Mouse (Mus musculus) limb, embryonic 15.5 days (tissue): ENCODE measurements around the gene Fignl2. TPM values are rescaled to one million over a fixed set of nuclear protein-coding genes. Genes with fewer than 3 reads are reported as not detected.
"Not testable (repeated sequence)": the region's sequence is repeated elsewhere in the genome, so short reads cannot be mapped to it uniquely, and the experiment has no call there.

Source experiments
- ATAC-seq: fragments of 200-750 bp; cut with Nextera tagmentation; 2 replicates; pipeline ENCODE4 v1.8.0; 2017; ENCODE audit warnings: low read depth, moderate TSS enrichment; ENCODE audit not compliant: insufficient number of reproducible peaks, low FRiP score, low TSS enrichment
- H3K27ac ChIP-seq: fragments of 300-500 bp; sonication (generic); 2 replicates; pipeline ENCODE4 v1.5.1; 2015; ENCODE audit warnings: moderate library complexity, mild to moderate bottlenecking, inconsistent platforms
- H3K27me3 ChIP-seq: fragments of 300-500 bp; sonication (generic); 2 replicates; pipeline ENCODE4 v1.6.1; 2015; ENCODE audit warnings: inconsistent platforms
- H3K36me3 ChIP-seq: fragments of 300-500 bp; sonication (generic); 2 replicates; pipeline ENCODE4 v1.6.1; 2015; ENCODE audit warnings: inconsistent platforms
- H3K4me1 ChIP-seq: fragments of 300-500 bp; sonication (generic); 2 replicates; pipeline ENCODE4 v1.6.1; 2015; ENCODE audit warnings: inconsistent platforms
- H3K4me2 ChIP-seq: fragments of 300-500 bp; sonication (generic); 2 replicates; pipeline ENCODE4 v1.6.1; 2015; ENCODE audit warnings: mild to moderate bottlenecking, inconsistent platforms
- H3K4me3 ChIP-seq: fragments of 300-500 bp; sonication (generic); 2 replicates; pipeline ENCODE4 v1.5.1; 2015; ENCODE audit warnings: mild to moderate bottlenecking, inconsistent platforms
- H3K9ac ChIP-seq: fragments of 300-500 bp; sonication (generic); 2 replicates; pipeline ENCODE4 v1.6.1; 2015; ENCODE audit warnings: inconsistent platforms
- H3K9me3 ChIP-seq: fragments of 300-500 bp; sonication (generic); 2 replicates; pipeline ENCODE4 v1.6.1; 2016; ENCODE audit warnings: inconsistent platforms
- WGBS: fragments of 180-500 bp; shearing (Covaris S2); methylation state at CpG from one replicate; pipeline ENCODE4 v1.1.7; 2015; 5-methylcytosine and 5-hydroxymethylcytosine counted together
- polyA plus RNA-seq: library from polyadenylated mRNA; unstranded; fragments of >200 nt; fragmentation: Nextera tagmentation; extraction: Ambion mirVana; gene quantifications from 2 replicates; pipeline ENCODE4 v1.2.1, GENCODE M21; 2015

Gene Fignl2
- polyA plus RNA-seq, result 0.09 and 0.12 TPM in 2 replicates

DNA sequence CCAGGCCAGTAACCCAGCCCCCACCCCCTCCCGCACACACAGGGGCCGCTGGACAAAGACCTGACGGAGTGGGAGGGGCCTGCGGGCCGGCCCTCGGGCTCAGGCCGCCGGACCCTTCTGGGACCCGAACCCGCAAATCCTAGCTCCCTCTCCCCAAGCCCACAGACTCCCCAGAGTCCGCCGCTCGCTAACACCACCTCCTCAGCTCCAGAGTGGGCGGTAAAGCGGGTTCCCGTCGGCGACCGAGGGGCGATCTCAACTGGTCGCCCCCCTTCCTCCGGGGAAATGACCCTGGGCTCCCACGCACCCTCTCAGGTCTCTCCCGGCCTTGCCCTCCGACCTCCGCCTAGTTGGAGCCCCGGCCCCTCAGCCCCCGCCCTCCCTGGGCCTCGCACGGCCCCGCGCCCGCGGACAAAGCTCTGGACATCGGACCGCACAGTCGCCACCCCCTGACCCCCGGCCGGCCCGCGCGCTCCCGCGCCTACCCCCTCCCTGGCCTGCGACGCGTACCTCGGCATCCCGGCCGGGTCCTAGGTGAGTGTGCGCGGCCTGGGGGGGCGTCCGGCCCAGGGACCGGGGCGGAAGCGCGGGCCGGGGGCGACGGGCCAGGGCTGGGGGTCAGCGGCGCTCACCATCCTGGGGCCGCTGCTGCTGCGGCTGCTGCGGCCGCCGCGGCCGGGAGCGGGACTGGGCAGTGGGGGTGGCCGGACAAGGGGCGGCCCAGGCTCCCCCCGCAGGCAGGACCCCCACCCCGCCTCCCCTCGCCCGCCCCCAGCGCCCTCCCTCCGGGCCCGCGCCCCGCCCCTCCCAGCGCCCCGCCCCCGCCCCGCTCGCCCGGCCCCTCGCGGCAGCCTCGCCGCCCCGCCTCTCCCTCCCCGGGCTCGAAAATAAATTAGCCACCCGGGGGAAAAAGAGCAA, at the start of gene Fignl2:
Fignl2 (minus strand) TSS at position 755 of the 918 bp plus-strand sequence.
- Histone ChIP-seq H3K4me1 (peaks cover 66% of the 10 kb centered on the region), H3K9ac (peak within 1 kb of the TSS; percentile 71), H3K27ac (peak within 1 kb of the TSS; percentile 74), H3K4me2 (peak within 1 kb of the TSS; percentile 88), H3K4me3 (peak within 1 kb of the TSS; percentile 79), H3K9me3 (no peaks in the 10 kb centered on the region), H3K36me3 (no peaks in the 10 kb centered on the region), H3K27me3 (no peaks in the 10 kb centered on the region)
- under 1% methylated on average over 64 of the region's 96 CpGs for WGBS
- 0 out of 2 replicates have a peak, but pooled peaks have one; percentile 13 for ATAC-seq

DNA sequence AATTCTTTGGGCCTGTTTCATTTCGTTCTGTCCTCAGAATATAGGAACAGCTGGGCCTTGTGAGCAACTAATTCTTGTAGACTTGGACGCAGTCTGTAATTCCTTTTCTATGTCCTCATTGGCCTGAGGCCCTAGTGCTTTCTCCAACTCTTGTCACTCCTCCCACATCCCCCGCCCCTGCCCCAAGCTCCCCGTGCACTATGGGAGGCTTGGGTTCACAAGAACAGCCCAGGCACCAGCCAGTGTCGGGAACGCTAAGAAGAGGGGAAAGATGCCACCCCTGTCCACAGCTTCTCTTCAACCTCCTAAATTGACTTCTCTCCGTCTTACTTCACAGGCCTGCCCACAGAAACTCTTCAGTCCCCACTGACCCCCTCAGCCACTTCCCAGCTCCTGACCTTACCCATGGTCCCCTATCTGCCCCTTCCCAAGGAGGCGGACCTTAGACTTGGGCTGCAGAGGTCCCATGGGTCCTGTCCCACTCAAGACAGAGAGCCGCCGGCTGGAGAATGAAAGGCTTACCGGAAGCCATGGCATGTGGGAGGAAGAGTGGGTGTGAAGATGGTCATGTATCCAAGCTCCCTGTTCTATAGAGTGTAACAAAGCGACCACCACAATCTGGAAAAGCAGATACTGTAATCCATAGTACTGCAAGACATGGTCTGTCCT, 48.6 kb upstream of the Fignl2 start:
- peak; percentile 69; the same call in 1 of the 2 replicates for ATAC-seq
- H3K36me3 ChIP-seq, result no peaks in the 10 kb centered on the region
- WGBS, result 64% methylated on average over 12 of the region's 12 CpGs
- peaks cover 22% of the 10 kb centered on the region; the same call in 1 of the 2 replicates for H3K27me3 ChIP-seq
- H3K9me3 ChIP-seq, result no peaks in the 10 kb centered on the region
- no peak overlapping the region for H3K4me3 ChIP-seq
- no peak overlapping the region for H3K9ac ChIP-seq
- H3K4me2 ChIP-seq, result no peak overlapping the region
- H3K4me1 ChIP-seq, result peaks cover 46% of the 10 kb centered on the region
- H3K27ac ChIP-seq, result peak overlapping the region; percentile 75

DNA sequence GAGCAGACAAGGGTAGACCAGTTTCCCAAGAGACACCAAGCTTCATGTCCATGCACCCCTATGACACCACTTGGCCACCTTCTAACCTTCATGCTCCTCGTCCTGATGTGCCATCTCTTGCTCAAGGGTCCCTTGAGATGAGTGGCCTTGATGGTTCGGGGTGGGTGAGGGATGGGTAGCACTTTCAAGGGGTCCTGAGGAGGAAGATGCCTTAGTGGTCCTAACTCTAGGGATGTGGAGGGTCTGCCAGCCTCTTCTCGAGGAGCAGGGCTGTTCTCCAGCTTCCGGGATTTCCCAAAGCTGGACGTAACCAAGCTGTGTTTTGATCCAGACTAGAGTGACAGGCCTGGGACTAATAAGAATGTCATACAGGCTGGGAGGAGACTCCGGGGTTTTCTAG, 47.2 kb upstream of the Fignl2 start:
- Histone ChIP-seq H3K27me3 (peaks cover 13% of the 10 kb centered on the region; the same call in 1 of the 2 replicates), H3K27ac (no peak overlapping the region), H3K36me3 (no peaks in the 10 kb centered on the region), H3K4me3 (no peak overlapping the region), H3K9me3 (no peaks in the 10 kb centered on the region), H3K9ac (no peak overlapping the region), H3K4me2 (no peak overlapping the region), H3K4me1 (peaks cover 35% of the 10 kb centered on the region)
- no peak for ATAC-seq
- WGBS, result 83% methylated on average over 6 of the region's 6 CpGs

DNA sequence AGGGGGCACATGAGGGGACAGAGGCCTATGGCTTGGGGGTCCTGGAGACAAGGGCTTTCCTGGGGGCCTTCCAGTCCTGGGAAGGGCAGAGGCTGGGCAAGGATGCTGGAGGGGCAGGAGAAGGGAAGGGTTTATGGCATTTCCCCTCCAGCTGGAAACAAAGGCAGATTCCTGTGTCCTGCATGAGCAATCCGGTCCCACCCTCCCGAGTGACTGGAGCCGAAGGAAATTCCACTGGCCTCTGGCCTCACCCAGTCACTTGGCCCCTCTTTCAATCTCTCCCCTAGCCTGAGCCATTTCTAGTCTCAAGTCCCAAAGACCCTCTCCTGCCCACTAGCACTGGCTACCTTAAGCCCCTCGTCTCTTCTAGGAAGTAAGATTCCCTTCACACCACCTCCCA, 44.8 kb upstream of the Fignl2 start:
- no peak for ATAC-seq
- H3K27ac ChIP-seq, result peak overlapping the region; percentile 43; the same call in 1 of the 2 replicates
- peaks cover 3% of the 10 kb centered on the region; the same call in 1 of the 2 replicates for H3K27me3 ChIP-seq
- H3K4me3 ChIP-seq, result no peak overlapping the region
- no peaks in the 10 kb centered on the region for H3K9me3 ChIP-seq
- no peak overlapping the region for H3K9ac ChIP-seq
- 43% methylated on average over 4 of the region's 4 CpGs for WGBS
- no peaks in the 10 kb centered on the region for H3K36me3 ChIP-seq
- peaks cover 29% of the 10 kb centered on the region for H3K4me1 ChIP-seq
- no peak overlapping the region for H3K4me2 ChIP-seq

DNA sequence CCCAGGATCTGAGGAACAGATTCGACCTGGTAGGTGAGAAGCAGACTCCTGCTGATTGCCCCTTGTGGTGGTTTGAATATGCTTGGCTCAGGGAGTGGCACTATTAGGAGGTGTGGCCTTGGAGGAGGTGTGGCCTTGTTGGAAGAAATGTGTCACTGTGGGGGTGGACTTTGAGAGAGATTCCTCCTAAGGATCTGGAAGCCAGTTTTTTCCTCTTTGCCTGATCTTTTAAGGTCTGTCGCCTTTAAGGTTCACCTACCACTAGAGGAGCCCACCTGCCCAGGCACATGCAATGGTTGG, 43.9 kb upstream of the Fignl2 start:
- Histone ChIP-seq H3K27me3 (no peaks in the 10 kb centered on the region), H3K9me3 (no peaks in the 10 kb centered on the region), H3K4me1 (peaks cover 25% of the 10 kb centered on the region), H3K27ac (peak overlapping the region; percentile 43; the same call in 1 of the 2 replicates), H3K4me2 (no peak overlapping the region), H3K9ac (no peak overlapping the region), H3K4me3 (no peak overlapping the region), H3K36me3 (no peaks in the 10 kb centered on the region)
- no peak for ATAC-seq
- WGBS, result 22% methylated on average over 2 of the region's 2 CpGs

DNA sequence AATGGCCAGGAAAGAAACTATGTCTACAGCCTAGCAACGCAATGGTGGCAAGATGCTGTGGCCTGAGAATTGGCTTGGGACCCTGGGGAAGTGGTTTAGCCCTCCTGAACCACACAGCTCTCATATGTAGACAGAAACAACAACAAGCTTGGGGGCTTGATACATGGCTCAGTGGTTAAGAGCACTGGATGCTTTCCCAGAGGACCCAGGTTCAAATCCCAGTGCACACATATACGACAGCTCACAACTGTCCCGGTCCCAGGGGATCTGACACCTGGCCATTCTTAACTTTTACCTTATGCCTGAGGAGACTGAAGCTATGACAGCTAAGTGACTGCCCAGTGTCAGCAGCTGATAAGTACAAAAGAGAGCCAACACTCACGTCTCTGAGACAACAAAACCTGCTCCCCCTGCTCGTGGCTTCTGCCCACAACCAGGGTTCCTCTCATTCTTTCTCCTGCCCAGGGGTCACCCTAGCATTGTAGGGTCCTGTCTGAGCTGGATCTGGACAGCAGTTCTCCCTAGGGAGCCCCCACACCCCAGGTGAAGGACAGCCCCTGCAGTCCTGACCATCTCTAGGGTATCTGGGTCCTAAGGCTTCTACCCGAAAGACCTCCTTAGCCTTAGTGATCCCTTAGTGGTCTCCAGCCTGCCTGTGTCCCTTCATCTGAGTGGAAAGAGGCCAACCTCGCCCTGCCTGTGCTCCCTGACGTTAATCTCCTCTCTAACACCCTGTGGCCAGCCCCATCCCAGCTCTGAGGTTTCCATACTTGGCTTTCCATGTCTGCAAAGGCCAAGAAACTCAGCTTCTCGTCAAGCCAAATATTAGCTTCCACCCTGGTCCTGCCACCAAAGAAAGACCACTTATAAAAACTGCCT, 43.3 kb upstream of the Fignl2 start:
- WGBS, result 71% methylated on average over 9 of the region's 9 CpGs
- Histone ChIP-seq H3K4me1 (peaks cover 19% of the 10 kb centered on the region; the same call in 1 of the 2 replicates), H3K4me2 (no peak overlapping the region), H3K9ac (no peak overlapping the region), H3K36me3 (no peaks in the 10 kb centered on the region), H3K4me3 (no peak overlapping the region), H3K27ac (no peak overlapping the region), H3K9me3 (no peaks in the 10 kb centered on the region), H3K27me3 (no peaks in the 10 kb centered on the region)
- ATAC-seq, result no peak

DNA sequence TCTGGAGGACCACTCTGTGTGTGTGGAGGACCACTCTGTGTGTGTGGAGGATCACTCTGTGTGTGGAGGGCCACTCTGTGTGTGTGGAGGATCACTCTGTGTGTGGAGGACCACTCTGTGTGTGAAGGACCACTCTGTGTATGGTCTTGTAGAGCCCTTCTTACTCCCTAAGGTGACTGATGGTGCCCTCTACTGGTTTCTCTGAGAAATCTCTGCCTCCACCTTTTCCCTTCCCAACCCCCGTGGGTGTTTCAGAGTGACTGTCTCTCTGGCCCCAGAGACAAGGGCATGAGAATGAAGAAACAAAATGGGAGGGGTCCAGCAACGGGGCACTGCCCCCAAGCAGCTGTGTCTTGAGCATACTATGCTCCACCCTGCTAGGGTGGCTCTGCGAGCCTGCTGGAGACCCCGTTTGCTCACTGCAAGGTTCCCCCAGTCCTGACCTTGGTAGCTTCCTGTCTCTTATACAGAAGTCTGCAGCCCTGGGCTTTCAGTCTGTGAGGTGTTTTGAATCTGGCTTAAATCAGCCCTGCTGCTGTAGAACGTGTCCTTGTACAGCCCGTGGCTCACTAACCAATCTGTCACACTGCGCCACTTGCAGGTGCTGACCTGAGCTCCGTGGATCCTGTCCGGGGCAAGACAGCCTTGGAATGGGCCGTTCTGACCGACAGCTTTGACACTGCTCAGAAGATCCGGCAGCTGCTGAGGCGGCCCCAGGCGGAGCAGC, 40.2 kb upstream of the Fignl2 start:
- 59% methylated on average over 14 of the region's 14 CpGs for whole genome bisulfite sequencing
- Histone ChIP-seq H3K9me3 (peaks cover 4% of the 10 kb centered on the region; the same call in 1 of the 2 replicates), H3K4me2 (no peak overlapping the region), H3K36me3 (no peaks in the 10 kb centered on the region), H3K4me1 (peaks cover 18% of the 10 kb centered on the region; the same call in 1 of the 2 replicates), H3K9ac (no peak overlapping the region), H3K27ac (no peak overlapping the region), H3K27me3 (no peaks in the 10 kb centered on the region), H3K4me3 (no peak overlapping the region)
- no peak for ATAC-seq

DNA sequence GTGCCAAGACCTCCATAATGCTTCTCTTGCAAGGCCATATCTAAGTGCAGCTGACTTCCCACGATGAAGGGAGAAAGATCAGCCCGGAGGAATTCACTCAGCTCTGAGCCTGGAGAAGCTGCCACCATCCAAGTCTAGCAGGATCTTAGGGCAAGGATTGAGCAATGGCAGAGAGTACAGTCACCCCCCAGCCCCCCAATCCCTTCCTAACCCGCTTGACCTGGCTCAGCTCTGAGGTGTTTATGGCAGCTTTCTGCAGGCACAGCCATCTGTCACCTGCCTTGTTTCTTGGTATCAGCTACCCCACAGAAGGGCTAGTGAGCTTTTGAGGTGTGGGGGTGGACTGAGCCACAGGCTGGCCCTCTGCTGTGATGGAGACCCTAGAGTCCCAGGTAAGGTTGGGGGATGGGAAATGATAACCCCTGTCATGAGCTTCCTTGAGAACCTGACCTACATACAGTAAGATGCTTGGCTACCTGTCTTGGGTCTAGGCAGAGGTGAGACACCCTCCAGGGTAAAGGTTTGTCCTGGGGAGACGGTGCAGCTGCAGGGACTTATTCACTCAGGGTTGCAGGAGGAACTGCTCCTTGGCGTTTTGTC, 37.2 kb upstream of the Fignl2 start, which contains the start of gene Ankrd33:
Ankrd33 (plus strand) TSS at position 245 of the 600 bp plus-strand sequence.
- Histone ChIP-seq H3K9ac (no peak within 1 kb of the TSS), H3K36me3 (no peaks in the 10 kb centered on the region), H3K9me3 (peaks cover 4% of the 10 kb centered on the region; the same call in 1 of the 2 replicates), H3K4me1 (peaks cover 10% of the 10 kb centered on the region; the same call in 1 of the 2 replicates), H3K27ac (no peak within 1 kb of the TSS), H3K4me3 (no peak within 1 kb of the TSS), H3K4me2 (no peak within 1 kb of the TSS), H3K27me3 (no peaks in the 10 kb centered on the region)
- 68% methylated on average over 5 of the region's 5 CpGs for WGBS
- ATAC-seq, result no peak

DNA sequence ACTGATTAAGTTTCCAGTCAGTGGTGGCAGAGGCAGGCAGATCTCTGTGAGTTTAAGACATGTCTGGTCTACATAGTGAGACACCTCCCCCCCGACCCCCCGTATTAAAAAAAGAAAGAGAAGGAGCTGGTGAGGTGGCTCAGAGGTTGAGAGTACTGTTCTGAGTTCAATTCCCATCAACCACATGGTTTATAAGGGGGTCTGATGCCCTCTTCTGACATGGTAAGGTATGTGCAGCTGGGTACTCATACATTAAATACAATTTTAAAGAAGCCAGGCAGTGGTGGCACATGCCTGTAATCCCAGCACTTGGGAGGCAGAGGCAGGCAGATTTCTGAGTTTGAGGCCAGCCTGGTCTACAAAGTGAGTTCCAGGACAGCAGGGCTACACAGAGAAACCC, 35.4 kb upstream of the Fignl2 start:
- not testable (repeated sequence) for H3K9ac ChIP-seq, H3K27ac ChIP-seq, H3K4me3 ChIP-seq, H3K36me3 ChIP-seq, H3K4me1 ChIP-seq, ATAC-seq, H3K27me3 ChIP-seq, H3K9me3 ChIP-seq, H3K4me2 ChIP-seq
- WGBS, result 92% methylated on average over 2 of the region's 2 CpGs

DNA sequence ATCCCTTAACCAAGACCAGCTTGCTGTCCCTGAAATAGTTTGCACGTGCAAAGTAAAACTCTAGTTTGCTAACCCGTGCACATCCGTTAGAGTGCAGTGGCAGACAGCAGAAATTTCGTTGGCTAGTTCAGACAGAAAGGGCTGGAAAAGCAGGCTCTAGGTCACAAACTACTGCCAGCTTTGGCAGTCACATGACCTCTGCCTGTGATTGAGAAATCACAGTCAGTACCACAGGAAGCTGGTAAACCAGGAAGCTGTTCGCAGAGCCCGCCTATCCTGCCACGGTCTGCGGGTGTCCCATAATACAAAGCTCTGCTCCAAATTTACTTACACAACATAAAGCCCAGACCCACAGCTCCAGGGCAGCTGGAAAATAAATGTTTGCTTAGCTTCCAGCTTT, 34.8 kb upstream of the Fignl2 start:
- Histone ChIP-seq H3K27ac (peak overlapping the region; percentile 44), H3K36me3 (no peaks in the 10 kb centered on the region), H3K4me3 (no peak overlapping the region), H3K9ac (no peak overlapping the region), H3K27me3 (no peaks in the 10 kb centered on the region), H3K4me1 (0 out of 2 replicates have a peak, but pooled peaks cover 2% of the 10 kb centered on the region), H3K9me3 (peaks cover 4% of the 10 kb centered on the region; the same call in 1 of the 2 replicates), H3K4me2 (no peak overlapping the region)
- ATAC-seq, result 0 out of 2 replicates have a peak, but pooled peaks have one; percentile 42
- 44% methylated on average over 8 of the region's 8 CpGs for WGBS
